Mouse (Mus musculus) kidney, adult 8-10 months (tissue): ENCODE measurements around the gene Olfr170.
"Not testable (repeated sequence)": the region's sequence is repeated elsewhere in the genome, so short reads cannot be mapped to it uniquely, and the experiment has no call there.

Experiments
- DNase-seq, 2 experiments: peaks; one replicate each; pipeline ENCODE4 v3.0.0; 2022

Olfr170 gene

DNA sequence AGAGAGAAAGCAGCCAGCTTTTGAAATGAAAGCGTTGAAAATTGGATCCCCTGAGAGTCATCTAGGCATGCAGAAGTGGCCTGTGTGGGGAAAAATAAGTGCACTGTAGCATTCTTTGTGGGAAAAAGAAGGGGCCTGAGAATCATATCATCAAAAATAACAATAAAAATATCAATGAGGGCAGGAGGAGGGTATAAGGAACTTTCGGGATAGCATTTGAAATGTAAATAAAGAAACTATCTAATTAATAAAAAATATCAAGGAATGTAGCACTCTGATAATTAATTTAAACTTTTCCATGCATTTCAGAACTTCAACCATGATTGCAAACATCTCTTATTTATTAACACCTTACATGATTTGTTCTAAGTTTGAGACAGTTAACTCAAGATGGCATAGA lies at the start of gene Olfr170:
Olfr170 (minus strand) TSS at position 101 of the 400 bp plus-strand sequence.
- not testable (repeated sequence) for DNase-seq

DNA sequence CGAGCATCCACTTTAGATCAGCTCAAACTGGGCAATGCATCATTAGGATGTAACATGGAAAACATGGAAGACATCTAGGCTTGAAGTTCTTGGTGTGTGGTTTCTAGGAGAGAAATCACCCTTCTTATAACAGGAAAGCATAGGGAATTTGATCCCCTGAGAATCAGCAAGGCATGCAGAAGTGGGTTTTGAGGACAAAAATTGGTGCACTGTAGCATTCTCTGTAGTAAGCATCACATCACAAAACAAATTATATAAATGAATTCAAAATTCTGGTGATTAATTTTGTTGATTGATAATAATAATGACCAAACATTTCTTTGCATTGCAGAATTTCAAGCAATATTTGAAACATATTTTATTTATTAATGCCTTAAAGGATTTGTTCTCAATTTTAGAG lies 18.1 kb upstream of the Olfr170 start, which contains the start of gene Olfr171:
Olfr171 (minus strand) TSS at position 101 of the 400 bp plus-strand sequence.
- DNase-seq, result no peak

DNA sequence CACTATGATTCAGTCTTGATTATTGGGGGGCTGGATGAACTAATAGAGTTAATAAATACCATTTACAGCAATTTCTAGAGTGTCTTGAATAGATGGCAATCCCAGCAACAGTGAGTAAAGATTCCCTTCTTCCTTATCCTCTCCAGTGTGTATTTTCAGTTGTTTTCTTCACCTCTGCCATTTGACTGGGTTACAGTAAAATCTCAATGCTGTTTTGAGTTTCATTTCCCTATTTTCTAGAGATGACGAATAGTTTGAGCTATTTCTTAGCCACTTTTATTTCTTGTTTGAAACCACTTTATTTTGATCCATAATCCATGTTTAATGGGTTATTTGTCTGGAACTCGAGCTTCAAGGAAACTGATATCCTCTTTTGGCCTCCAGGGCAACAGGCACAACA lies 8.5 kb downstream of the Olfr170 start:
- DNase-seq, result no peak

DNA sequence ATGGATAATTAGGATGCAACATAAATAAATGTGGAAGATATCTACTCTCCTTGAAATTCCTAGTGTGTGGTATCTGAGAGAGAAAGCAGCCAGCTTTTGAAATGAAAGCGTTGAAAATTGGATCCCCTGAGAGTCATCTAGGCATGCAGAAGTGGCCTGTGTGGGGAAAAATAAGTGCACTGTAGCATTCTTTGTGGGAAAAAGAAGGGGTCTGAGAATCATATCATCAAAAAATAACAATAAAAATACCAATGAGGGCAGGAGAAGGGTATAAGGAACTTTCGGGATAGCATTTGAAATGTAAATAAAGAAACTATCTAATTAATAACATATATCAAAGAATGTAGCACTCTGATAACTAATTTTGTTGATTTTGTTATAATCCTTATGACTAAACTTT lies 40.0 kb downstream of the Olfr170 start, which contains the start of gene Olfr169:
Olfr169 (minus strand) TSS at position 101 of the 400 bp plus-strand sequence.
- DNase-seq, result not testable (repeated sequence)
